8 mouse cellular contexts compared by ENCODE assay signal in the genomic region with DNA sequence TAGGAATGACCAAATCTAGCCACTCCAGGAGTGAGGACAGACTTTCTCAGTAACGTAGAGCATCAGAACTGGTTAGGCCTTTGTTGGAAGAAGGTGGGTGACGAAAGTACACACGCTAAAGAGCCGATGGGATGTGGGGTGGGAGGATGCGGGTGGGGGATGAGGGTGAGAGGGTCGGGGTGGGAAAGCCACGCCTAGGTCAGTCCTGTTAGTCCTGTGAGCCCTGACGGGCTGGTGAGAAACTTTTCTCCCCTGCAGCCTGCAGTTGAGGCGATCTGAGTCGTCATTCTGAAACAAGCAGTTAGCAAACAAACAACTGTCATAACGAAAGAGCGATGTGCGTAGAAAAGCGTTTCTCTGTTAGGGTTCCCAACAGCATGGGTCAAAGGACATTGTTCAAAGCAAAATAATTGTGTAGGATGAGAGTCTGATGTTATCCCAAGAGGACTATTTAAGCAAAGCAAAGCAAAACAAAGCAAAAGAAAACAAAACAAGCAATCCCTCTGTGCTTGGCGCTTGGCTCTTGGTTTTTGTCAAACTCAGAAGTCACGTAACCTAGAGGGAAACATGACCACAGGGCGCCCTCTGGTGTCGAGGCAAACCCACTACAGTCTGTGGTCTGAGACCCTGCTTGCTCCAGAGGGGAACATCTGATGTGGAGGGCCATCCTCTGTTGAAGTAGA.
DNase-seq lines count a peak whose midpoint lies in the region; ATAC-seq and TF ChIP-seq lines count a peak whose summit lies in the region.

No protein-coding gene starts in this region.

- H3K27me3 ChIP-seq in embryonic facial prominence, embryonic 13.5 days: no peaks in the 10 kb centered on the region
- H3K27me3 ChIP-seq in limb, embryonic 14.5 days (ENCODE audit: control insufficient read depth, insufficient read depth, low read length): no peaks in the 10 kb centered on the region
- no peaks in the 10 kb centered on the region for H3K27me3 ChIP-seq in midbrain, embryonic 16.5 days (ENCODE audit: control insufficient read depth, insufficient read depth, low read depth, low read length)

- whole genome bisulfite sequencing in embryonic facial prominence, embryonic 13.5 days: 46% methylated on average over 18 of the region's 18 CpGs
- 31% methylated on average over 18 of the region's 18 CpGs for WGBS in limb, embryonic 14.5 days
- 39% methylated on average over 18 of the region's 18 CpGs for WGBS in midbrain, embryonic 16.5 days

- H3K4me1 ChIP-seq in embryonic facial prominence, embryonic 13.5 days: peaks cover 9% of the 10 kb centered on the region; the same call in 1 of the 2 replicates
- H3K4me1 ChIP-seq in limb, embryonic 14.5 days (ENCODE audit: control insufficient read depth, insufficient read depth, low read length): no peaks in the 10 kb centered on the region
- no peaks in the 10 kb centered on the region for H3K4me1 ChIP-seq in midbrain, embryonic 16.5 days (ENCODE audit: control insufficient read depth, insufficient read depth, low read length)

- H3K9me3 ChIP-seq in embryonic facial prominence, embryonic 13.5 days: no peaks in the 10 kb centered on the region
- H3K9me3 ChIP-seq in limb, embryonic 14.5 days (ENCODE audit: control insufficient read depth, low read length): no peaks in the 10 kb centered on the region
- no peaks in the 10 kb centered on the region for H3K9me3 ChIP-seq in midbrain, embryonic 16.5 days (replicated peaks; ENCODE audit: control insufficient read depth, low read length, poor library complexity, severe bottlenecking)

- H3K9ac ChIP-seq in embryonic facial prominence, embryonic 13.5 days: peak overlapping the region; percentile 51; the same call in 1 of the 2 replicates
- peak overlapping the region; percentile 49 for H3K9ac ChIP-seq in limb, embryonic 14.5 days (ENCODE audit: low read depth, low read length, severe bottlenecking)
- H3K9ac ChIP-seq in midbrain, embryonic 16.5 days (ENCODE audit: low read depth, low read length): no peak overlapping the region

- no peak overlapping the region for H3K4me3 ChIP-seq in embryonic facial prominence, embryonic 13.5 days
- H3K4me3 ChIP-seq in limb, embryonic 14.5 days (replicated peaks; ENCODE audit: low read length): peak overlapping the region; percentile 19
- no peak overlapping the region for H3K4me3 ChIP-seq in midbrain, embryonic 16.5 days (ENCODE audit: low read depth, low read length)

- peak overlapping the region; percentile 39 for H3K4me2 ChIP-seq in embryonic facial prominence, embryonic 13.5 days
- peak overlapping the region; percentile 48 for H3K4me2 ChIP-seq in limb, embryonic 14.5 days (replicated peaks; ENCODE audit: low read depth, low read length, severe bottlenecking)
- H3K4me2 ChIP-seq in midbrain, embryonic 16.5 days (ENCODE audit: low read length): peak overlapping the region; percentile 28

- no peak overlapping the region for H3K27ac ChIP-seq in embryonic facial prominence, embryonic 13.5 days
- H3K27ac ChIP-seq in limb, embryonic 14.5 days (replicated peaks; ENCODE audit: low read depth, low read length): no peak overlapping the region
- no peak overlapping the region for H3K27ac ChIP-seq in midbrain, embryonic 16.5 days (ENCODE audit: low read length)

- peak; percentile 36 for DNase-seq in 3134 (ENCODE audit: extremely low read depth, insufficient read length, low spot score)
- peak; percentile 86 for DNase-seq in adrenal gland, postnatal 25 days
- DNase-seq in heart, adult 9 months (ENCODE audit: low spot score in 2 of 2): peak; percentile 40 to 65
- DNase-seq in kidney, adult 9 months: peak; percentile 64
- peak; percentile 80 for DNase-seq in limb, embryonic 14.5 days (ENCODE audit: low spot score)
- DNase-seq in spleen, postnatal 10 days (ENCODE audit: low spot score in 2 of 2): peak; percentile 69 to 88

- ATAC-seq in embryonic facial prominence, embryonic 13.5 days (ENCODE audit: insufficient number of reproducible peaks, insufficient read depth, low FRiP score, low TSS enrichment, low read depth): no peak
- peak; percentile 77; the same call in 1 of the 2 replicates for ATAC-seq in limb, embryonic 14.5 days (ENCODE audit: low FRiP score, low read depth)
- ATAC-seq in midbrain, embryonic 16.5 days: peak; percentile 50; the same call in 1 of the 2 replicates

- H3K36me3 ChIP-seq in embryonic facial prominence, embryonic 13.5 days: no peaks in the 10 kb centered on the region
- H3K36me3 ChIP-seq in limb, embryonic 14.5 days (ENCODE audit: control insufficient read depth, insufficient read depth, low read length): no peaks in the 10 kb centered on the region
- H3K36me3 ChIP-seq in midbrain, embryonic 16.5 days (ENCODE audit: control insufficient read depth, insufficient read depth, low read length): no peaks in the 10 kb centered on the region

- no peak for TF ChIP-seq POLR2A in limb, embryonic 14.5 days (IDR thresholded peaks at IDR 0.05; ENCODE audit: borderline replicate concordance, extremely low read depth, insufficient read depth, insufficient read length)

Comparison
In these comparisons a context has a peak if more than half of its experiments do, and no peak if none do; other contexts are left out.
1. DNase-seq: peak in every context shown above with its lines; median percentile 86 in adrenal gland, postnatal 25 days; 80 in limb, embryonic 14.5 days; 78 in spleen, postnatal 10 days; 64 in kidney, adult 9 months; 52 in heart, adult 9 months; 36 in 3134.